Mouse (Mus musculus): ENCODE results near the gene Heg1. TPM values are rescaled to one million over a fixed set of nuclear protein-coding genes. Genes with fewer than 3 reads are reported as not detected.

The Heg1 gene
- polyA plus RNA-seq, 1 experiment from 2014 or later: 4.7 TPM

DNA sequence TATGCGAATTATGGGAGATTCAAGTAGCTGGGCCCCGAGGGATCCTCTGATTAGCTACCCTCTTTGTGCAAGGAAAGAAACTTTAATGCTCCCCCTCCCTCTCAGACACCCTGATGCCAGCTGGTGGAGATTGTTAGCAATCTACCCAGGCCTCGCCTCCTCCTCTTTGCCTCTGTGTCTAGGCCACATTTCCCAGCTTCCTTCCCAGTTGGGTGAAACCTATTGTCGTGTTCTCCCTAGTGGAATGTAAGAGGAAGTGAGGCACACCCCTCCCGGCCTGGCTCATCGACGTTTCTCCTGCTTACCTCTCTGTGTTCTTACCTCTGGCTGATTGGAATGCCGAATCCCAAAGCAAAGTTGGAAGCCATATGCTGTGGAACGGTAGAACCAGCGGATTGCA is 3.4 kb upstream of the Heg1 start:
- 45% methylated on average over 10 of the region's 10 CpGs for WGBS (ENCODE audit: insufficient replicate concordance)
- no peak overlapping the region for H3K4me2 ChIP-seq (ENCODE audit: low read depth, low read length)
- no peak for ATAC-seq

DNA sequence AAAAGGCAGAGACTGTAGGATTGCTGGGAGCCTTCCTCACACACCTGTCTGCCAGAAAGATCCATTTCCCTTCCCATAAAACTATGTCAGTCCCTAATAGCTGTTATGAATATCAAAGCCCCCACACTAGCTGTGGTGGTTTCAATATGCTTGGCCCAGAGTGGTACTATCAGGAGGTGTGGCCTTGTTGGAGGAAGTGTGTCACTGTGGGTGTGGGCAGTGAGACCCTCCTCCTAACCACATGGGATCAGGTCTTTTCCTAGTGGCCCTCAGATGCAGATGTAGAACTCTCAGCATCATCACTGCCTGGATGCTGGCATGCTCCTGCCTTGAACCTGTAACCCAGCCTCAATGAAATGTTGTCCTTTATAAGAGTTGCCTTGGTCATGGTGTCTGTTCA is 2.5 kb upstream of the Heg1 start:
- H3K4me2 ChIP-seq (ENCODE audit: low read depth, low read length): no peak overlapping the region
- no peak overlapping the region for H3K4me3 ChIP-seq (ENCODE audit: low read depth, low read length)
- ATAC-seq (no peak), DNase-seq (no peak)
- no peak overlapping the region for H3K27ac ChIP-seq (ENCODE audit: low read depth)
- H3K27me3 ChIP-seq (ENCODE audit: insufficient read depth, low read length): no peaks in the 10 kb centered on the region
- H3K9me3 ChIP-seq (ENCODE audit: low read length): no peaks in the 10 kb centered on the region
- H3K36me3 ChIP-seq (replicated peaks; ENCODE audit: insufficient read depth, low read length): no peaks in the 10 kb centered on the region
- H3K9ac ChIP-seq (replicated peaks): no peak overlapping the region
- TF ChIP-seq EP300 (IDR thresholded peaks at IDR 0.05; ENCODE audit: low read depth) (no peak), CTCF (IDR thresholded peaks at IDR 0.05; ENCODE audit: low read depth) (no peak)
- H3K4me1 ChIP-seq (ENCODE audit: insufficient read depth): peaks cover 16% of the 10 kb centered on the region

More for the DNA sequence above, 3.4 kb upstream of the Heg1 start:
- Histone ChIP-seq H3K27ac (ENCODE audit: low read depth) (no peak overlapping the region), H3K4me3 (ENCODE audit: low read depth, low read length) (no peak overlapping the region), H3K27me3 (ENCODE audit: insufficient read depth, low read length) (no peaks in the 10 kb centered on the region), H3K36me3 (replicated peaks; ENCODE audit: insufficient read depth, low read length) (no peaks in the 10 kb centered on the region), H3K9me3 (ENCODE audit: low read length) (no peaks in the 10 kb centered on the region), H3K4me1 (ENCODE audit: insufficient read depth) (peaks cover 9% of the 10 kb centered on the region), H3K9ac (replicated peaks) (no peak overlapping the region)
- TF ChIP-seq EP300 (IDR thresholded peaks at IDR 0.05; ENCODE audit: low read depth): no peak
- no peak for TF ChIP-seq CTCF (IDR thresholded peaks at IDR 0.05; ENCODE audit: low read depth)
- no peak for DNase-seq

DNA sequence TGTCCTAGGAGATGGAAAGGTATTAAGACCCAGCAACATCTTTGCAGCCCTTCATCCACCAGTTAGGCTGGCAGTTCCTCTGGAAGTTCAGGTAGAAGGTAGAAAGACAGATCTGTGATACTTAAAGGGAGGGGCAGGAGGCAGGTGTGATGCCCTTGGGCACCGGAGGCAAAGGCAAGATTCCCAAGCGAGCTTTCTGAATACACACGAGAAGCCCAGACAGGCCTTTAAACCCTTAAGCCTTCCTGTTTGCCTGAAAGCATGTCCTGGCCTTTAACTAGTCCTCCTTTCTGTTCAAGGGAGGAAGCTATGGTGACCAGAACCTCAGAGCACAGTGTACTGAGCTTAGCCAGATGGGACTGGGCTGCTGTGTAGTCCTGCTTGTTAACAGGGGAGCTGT is 1.5 kb upstream of the Heg1 start:
- Histone ChIP-seq H3K9ac (replicated peaks) (no peak overlapping the region), H3K4me3 (ENCODE audit: low read depth, low read length) (no peak overlapping the region), H3K27ac (ENCODE audit: low read depth) (no peak overlapping the region), H3K4me1 (ENCODE audit: insufficient read depth) (peaks cover 24% of the 10 kb centered on the region), H3K9me3 (ENCODE audit: low read length) (no peaks in the 10 kb centered on the region), H3K36me3 (replicated peaks; ENCODE audit: insufficient read depth, low read length) (no peaks in the 10 kb centered on the region), H3K4me2 (ENCODE audit: low read depth, low read length) (no peak overlapping the region), H3K27me3 (ENCODE audit: insufficient read depth, low read length) (no peaks in the 10 kb centered on the region)
- TF ChIP-seq CTCF (IDR thresholded peaks at IDR 0.05; ENCODE audit: low read depth) (no peak), EP300 (IDR thresholded peaks at IDR 0.05; ENCODE audit: low read depth) (no peak)
- DNase-seq: no peak
- ATAC-seq: no peak
- WGBS (ENCODE audit: insufficient replicate concordance): 82% methylated on average over 3 of the region's 3 CpGs

DNA sequence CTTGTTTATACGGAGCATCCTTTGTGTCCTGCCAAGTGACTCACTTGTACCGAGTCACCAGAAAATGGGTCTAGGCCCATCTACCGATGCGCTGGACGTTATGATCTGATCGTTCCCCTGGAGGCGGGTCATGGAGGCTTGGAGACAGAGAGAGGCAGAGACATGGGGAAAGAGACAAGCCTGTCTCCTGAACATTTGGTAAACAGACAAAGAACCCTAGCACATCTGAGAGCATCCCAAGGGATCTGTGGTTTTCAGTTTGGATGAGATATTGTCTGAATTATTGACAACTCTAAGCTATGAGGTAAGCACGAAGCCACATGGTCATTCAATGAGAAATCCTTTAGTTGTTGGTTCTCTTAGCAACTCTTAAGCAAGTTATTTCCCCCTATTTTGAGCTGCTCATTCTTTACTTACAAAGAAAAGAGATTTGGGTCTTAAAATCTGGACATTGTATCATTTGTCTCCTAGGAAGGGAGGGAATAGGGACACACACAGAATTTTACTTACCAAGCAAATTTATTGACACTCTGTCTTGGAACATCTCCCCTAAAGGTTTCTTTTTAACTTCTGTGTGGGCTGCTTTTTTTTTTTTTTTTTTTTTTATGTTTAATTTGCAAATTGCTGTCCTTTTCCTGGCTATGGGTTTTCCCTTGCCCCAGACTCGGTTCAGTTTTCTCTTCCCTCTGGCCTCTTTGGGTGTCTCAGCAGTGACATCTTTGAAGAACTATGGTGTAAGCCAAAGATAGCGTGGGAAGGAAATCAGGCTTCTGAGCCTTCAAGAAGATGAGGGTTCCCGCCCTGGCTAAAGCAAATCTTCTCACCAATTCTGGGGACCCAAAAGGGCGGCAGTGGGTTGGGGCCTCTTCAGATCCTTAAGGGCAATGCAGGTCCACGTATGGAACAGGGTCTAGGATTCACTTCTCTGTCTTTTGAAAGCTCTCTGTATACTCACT is 686 bp upstream of the Heg1 start:
- Histone ChIP-seq H3K27ac (ENCODE audit: low read depth) (peak overlapping the region; percentile 83), H3K4me3 (ENCODE audit: low read depth, low read length) (peak overlapping the region; percentile 76), H3K9me3 (ENCODE audit: low read length) (no peaks in the 10 kb centered on the region), H3K36me3 (replicated peaks; ENCODE audit: insufficient read depth, low read length) (no peaks in the 10 kb centered on the region), H3K27me3 (ENCODE audit: insufficient read depth, low read length) (no peaks in the 10 kb centered on the region), H3K4me2 (ENCODE audit: low read depth, low read length) (peak overlapping the region; percentile 96), H3K9ac (replicated peaks) (peak overlapping the region; percentile 93), H3K4me1 (ENCODE audit: insufficient read depth) (peaks cover 30% of the 10 kb centered on the region)
- TF ChIP-seq EP300 (IDR thresholded peaks at IDR 0.05; ENCODE audit: low read depth) (no peak), CTCF (IDR thresholded peaks at IDR 0.05; ENCODE audit: low read depth) (no peak)
- 61% methylated on average over 13 of the region's 13 CpGs for WGBS (ENCODE audit: insufficient replicate concordance)
- ATAC-seq: no peak
- no peak for DNase-seq

DNA sequence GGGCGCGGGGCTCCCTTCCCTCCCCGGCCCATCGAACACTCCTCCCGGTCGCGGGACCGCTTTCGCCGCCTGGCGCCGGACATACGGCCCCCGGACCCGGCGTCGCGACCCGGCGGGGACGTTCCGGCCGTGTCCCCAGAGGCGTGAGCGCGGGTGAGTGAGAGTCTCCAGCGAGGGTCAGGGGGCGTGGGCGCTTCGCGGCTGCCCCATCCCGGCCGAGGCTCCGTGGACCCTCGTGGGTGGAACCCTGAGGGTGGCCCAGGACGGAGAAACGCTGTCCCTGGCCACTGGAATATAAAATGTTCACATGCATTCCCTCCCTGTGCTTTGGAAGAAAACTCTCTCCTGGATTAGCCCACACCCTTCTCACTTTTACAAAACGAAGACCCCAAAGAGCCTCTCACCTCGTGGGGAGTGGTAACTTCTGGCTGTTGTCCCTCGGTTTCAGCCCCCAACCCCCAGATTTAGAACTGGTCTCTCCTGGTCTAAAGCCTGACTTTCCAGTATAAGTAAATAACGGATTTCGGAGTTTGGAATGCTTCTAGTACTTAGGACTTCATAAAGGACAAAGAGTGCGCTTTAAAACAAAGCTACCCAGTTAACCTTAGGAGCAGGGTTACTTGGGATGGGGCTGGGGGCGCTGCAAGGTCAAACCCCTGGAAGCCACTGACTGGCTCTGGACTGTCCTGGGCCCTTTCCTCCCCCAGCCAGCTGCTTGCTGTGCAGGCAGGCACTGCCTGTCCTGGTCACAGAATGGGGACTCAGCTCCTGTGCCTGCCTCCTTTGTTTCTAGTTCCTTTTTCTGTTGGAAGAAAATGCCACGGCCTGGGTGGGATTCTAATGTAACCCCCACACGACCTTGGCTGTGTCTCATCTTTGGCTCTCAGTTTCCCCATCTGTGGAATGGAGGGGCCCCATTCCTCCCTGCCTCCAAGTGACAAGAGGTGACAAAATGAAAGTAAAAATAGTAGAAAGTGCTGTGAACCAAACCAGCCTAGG is 832 bp downstream of the Heg1 start:
- peak overlapping the region; percentile 83 for H3K27ac ChIP-seq (ENCODE audit: low read depth)
- H3K4me3 ChIP-seq (ENCODE audit: low read depth, low read length): peak overlapping the region; percentile 76
- H3K4me1 ChIP-seq (ENCODE audit: insufficient read depth): peaks cover 35% of the 10 kb centered on the region
- H3K4me2 ChIP-seq (ENCODE audit: low read depth, low read length): peak overlapping the region; percentile 96
- peak; percentile 51 for DNase-seq
- no peaks in the 10 kb centered on the region for H3K27me3 ChIP-seq (ENCODE audit: insufficient read depth, low read length)
- 0% methylated on average over 42 of the region's 46 CpGs for WGBS (ENCODE audit: insufficient replicate concordance)
- no peaks in the 10 kb centered on the region for H3K36me3 ChIP-seq (replicated peaks; ENCODE audit: insufficient read depth, low read length)
- H3K9ac ChIP-seq (replicated peaks): peak overlapping the region; percentile 93
- TF ChIP-seq EP300 (IDR thresholded peaks at IDR 0.05; ENCODE audit: low read depth): no peak
- no peak for TF ChIP-seq CTCF (IDR thresholded peaks at IDR 0.05; ENCODE audit: low read depth)
- no peaks in the 10 kb centered on the region for H3K9me3 ChIP-seq (ENCODE audit: low read length)
- ATAC-seq: peak; percentile 51

DNA sequence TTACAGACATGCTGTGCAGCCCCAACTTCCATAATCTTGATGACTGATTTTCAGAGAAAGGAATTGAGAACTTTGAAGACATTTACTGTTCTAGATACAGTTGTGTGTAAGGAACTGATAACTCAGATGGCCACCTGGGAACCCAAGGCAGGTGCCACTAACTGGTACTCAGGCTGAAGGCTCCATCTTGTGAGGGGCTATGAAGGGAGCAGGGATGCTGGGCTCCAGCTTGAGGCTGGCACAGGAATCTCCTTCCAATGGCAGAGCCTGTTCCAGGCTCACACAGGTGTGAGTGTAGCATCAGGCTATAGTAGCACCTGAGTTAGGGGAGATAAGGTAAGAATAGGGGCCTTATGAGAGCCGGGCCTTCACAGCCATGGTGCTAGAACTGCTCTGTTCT is 1.9 kb downstream of the Heg1 start:
- 0 out of 2 replicates have a peak overlapping the region, but pooled peaks have one; percentile 44 for H3K27ac ChIP-seq (ENCODE audit: low read depth)
- no peaks in the 10 kb centered on the region for H3K9me3 ChIP-seq (ENCODE audit: low read length)
- DNase-seq (no peak), ATAC-seq (no peak)
- H3K4me3 ChIP-seq (ENCODE audit: low read depth, low read length): peak overlapping the region; percentile 76
- peak overlapping the region; percentile 96 for H3K4me2 ChIP-seq (ENCODE audit: low read depth, low read length)
- H3K36me3 ChIP-seq (replicated peaks; ENCODE audit: insufficient read depth, low read length): no peaks in the 10 kb centered on the region
- H3K4me1 ChIP-seq (ENCODE audit: insufficient read depth): peaks cover 40% of the 10 kb centered on the region
- TF ChIP-seq EP300 (IDR thresholded peaks at IDR 0.05; ENCODE audit: low read depth) (no peak), CTCF (IDR thresholded peaks at IDR 0.05; ENCODE audit: low read depth) (no peak)
- H3K9ac ChIP-seq (replicated peaks): peak overlapping the region; percentile 93
- 64% methylated on average over 1 of the region's 1 CpGs for WGBS (ENCODE audit: insufficient replicate concordance)
- H3K27me3 ChIP-seq (ENCODE audit: insufficient read depth, low read length): no peaks in the 10 kb centered on the region

All from liver, postnatal 0 days (tissue).